18 mouse cellular contexts compared by ENCODE assay signal in genomic region chrX:77980676-77981075, GRCm38 (mm10). TPM values are rescaled to one million over a fixed set of nuclear protein-coding genes. Genes with fewer than 3 reads are reported as not detected.
DNase-seq lines count a peak whose midpoint lies in the region; ATAC-seq and TF ChIP-seq lines count a peak whose summit lies in the region.
"Had no signal": no experiment of that assay in that cellular context is flagged by ENCODE, and none has a peak within 500 bp of the region (broad histone marks: within the 10 kb centered on the region; RNA-seq: fewer than 3 reads in every experiment).

No protein-coding gene starts in this region.

- H3K27ac ChIP-seq in hindbrain, postnatal 0 days, result no peak overlapping the region
- H3K27ac ChIP-seq in hindbrain, embryonic 13.5 days, result no peak overlapping the region
- no peak overlapping the region for H3K27ac ChIP-seq in liver, postnatal 0 days (ENCODE audit: low read depth)
- H3K27ac ChIP-seq: forebrain, embryonic 10.5 days; midbrain, embryonic 12.5 days had no signal

- no peaks in the 10 kb centered on the region for H3K9me3 ChIP-seq in hindbrain, postnatal 0 days (ENCODE audit: low read length)
- 0 out of 2 replicates have a peak, but pooled peaks cover 3% of the 10 kb centered on the region for H3K9me3 ChIP-seq in hindbrain, embryonic 13.5 days
- no peaks in the 10 kb centered on the region for H3K9me3 ChIP-seq in liver, postnatal 0 days (ENCODE audit: low read length)
- H3K9me3 ChIP-seq: forebrain, embryonic 10.5 days; midbrain, embryonic 12.5 days had no signal

- no peaks in the 10 kb centered on the region for H3K27me3 ChIP-seq in hindbrain, postnatal 0 days (ENCODE audit: insufficient read depth, low read length)
- no peaks in the 10 kb centered on the region for H3K27me3 ChIP-seq in hindbrain, embryonic 13.5 days
- no peaks in the 10 kb centered on the region for H3K27me3 ChIP-seq in liver, postnatal 0 days (ENCODE audit: insufficient read depth, low read length)
- H3K27me3 ChIP-seq: midbrain, embryonic 12.5 days had no signal

- no peak overlapping the region for H3K4me3 ChIP-seq in hindbrain, postnatal 0 days (ENCODE audit: low read length)
- H3K4me3 ChIP-seq in hindbrain, embryonic 13.5 days, result no peak overlapping the region
- no peak overlapping the region for H3K4me3 ChIP-seq in liver, postnatal 0 days (ENCODE audit: low read depth, low read length)
- H3K4me3 ChIP-seq: forebrain, embryonic 10.5 days; midbrain, embryonic 12.5 days had no signal

- H3K36me3 ChIP-seq in hindbrain, postnatal 0 days (ENCODE audit: insufficient read depth, low read length), result no peaks in the 10 kb centered on the region
- H3K36me3 ChIP-seq in hindbrain, embryonic 13.5 days, result no peaks in the 10 kb centered on the region
- no peaks in the 10 kb centered on the region for H3K36me3 ChIP-seq in liver, postnatal 0 days (replicated peaks; ENCODE audit: insufficient read depth, low read length)
- H3K36me3 ChIP-seq: forebrain, embryonic 10.5 days; midbrain, embryonic 12.5 days had no signal

- ATAC-seq in hindbrain, postnatal 0 days, result no peak
- no peak for ATAC-seq in hindbrain, embryonic 13.5 days (ENCODE audit: low FRiP score)
- no peak for ATAC-seq in liver, postnatal 0 days
- ATAC-seq: intestine, embryonic 16.5 days had no signal

- no peak overlapping the region for H3K4me2 ChIP-seq in hindbrain, postnatal 0 days (ENCODE audit: low read depth, low read length)
- H3K4me2 ChIP-seq in hindbrain, embryonic 13.5 days, result no peak overlapping the region
- H3K4me2 ChIP-seq in liver, postnatal 0 days (ENCODE audit: low read depth, low read length), result no peak overlapping the region
- H3K4me2 ChIP-seq: midbrain, embryonic 12.5 days had no signal

- DNase-seq in hindbrain, postnatal 0 days (ENCODE audit: low spot score), result no peak
- no peak for DNase-seq in liver, postnatal 0 days
- DNase-seq in liver (no peak), MEL-GATA-1-ER (ENCODE audit: extremely low read depth, low read depth) (peak; percentile 25)
- DNase-seq in mesoderm, embryonic 11.5 days (ENCODE audit: low read depth, low spot score), result peak; percentile 13
- no peak for DNase-seq in frontal cortex, postnatal 25 days (ENCODE audit: low spot score in 2 of 2)
- no peak for DNase-seq in neural tube, embryonic 10.5 days (ENCODE audit: extremely low spot score, low spot score)
- DNase-seq: gastrocnemius, postnatal 36 days; lung, adult 2 months; right cerebral cortex, postnatal 25 days had no signal

- no peak overlapping the region for H3K9ac ChIP-seq in hindbrain, postnatal 0 days (replicated peaks; ENCODE audit: low read length)
- no peak overlapping the region for H3K9ac ChIP-seq in hindbrain, embryonic 13.5 days
- no peak overlapping the region for H3K9ac ChIP-seq in liver, postnatal 0 days (replicated peaks)
- H3K9ac ChIP-seq: midbrain, embryonic 12.5 days had no signal

- H3K4me1 ChIP-seq in hindbrain, postnatal 0 days (ENCODE audit: insufficient read depth, low read length), result no peaks in the 10 kb centered on the region
- H3K4me1 ChIP-seq in hindbrain, embryonic 13.5 days (replicated peaks), result no peaks in the 10 kb centered on the region
- H3K4me1 ChIP-seq in liver, postnatal 0 days (ENCODE audit: insufficient read depth), result no peaks in the 10 kb centered on the region
- H3K4me1 ChIP-seq: forebrain, embryonic 10.5 days; midbrain, embryonic 12.5 days had no signal

- no peak for TF ChIP-seq EP300 in liver, postnatal 0 days (IDR thresholded peaks at IDR 0.05; ENCODE audit: low read depth)

- peak; percentile 25; the same call in 1 of the 2 replicates for TF ChIP-seq CTCF in hindbrain, postnatal 0 days (IDR thresholded peaks at IDR 0.05; ENCODE audit: low read depth)
- peak; percentile 41 for TF ChIP-seq CTCF in liver, postnatal 0 days (IDR thresholded peaks at IDR 0.05; ENCODE audit: low read depth)

RNA-seq across cellular contexts. Expression of gene 5430402E10Rik, which starts 55.8 kb away (rescaled TPM):
- not detected in 2 replicates for total RNA-seq in hindbrain, postnatal 0 days (2014; rRNA removed)
- polyA plus RNA-seq in hindbrain, postnatal 0 days (2015; fragmentation: Nextera tagmentation; extraction: Ambion mirVana), result not detected in 2 replicates
- not detected in 2 replicates for polyA plus RNA-seq in hindbrain, embryonic 13.5 days (2015; fragmentation: Nextera tagmentation; extraction: Ambion mirVana)
- not detected in 2 replicates for polyA plus RNA-seq in liver, postnatal 0 days (2015; fragmentation: Nextera tagmentation; extraction: Ambion mirVana)
- total RNA-seq: gastrocnemius, postnatal 36 days; left cerebral cortex, adult 8-10 months had no signal
- polyA plus RNA-seq: forebrain, embryonic 10.5 days; heart, embryonic 16.5 days; intestine, embryonic 16.5 days; lung, adult 2 months; midbrain, embryonic 12.5 days; neural tube, embryonic 14.5 days; stomach, embryonic 16.5 days had no signal

Comparison
In these comparisons a context has a peak if more than half of its experiments do, and no peak if none do; other contexts are left out.
1. DNase-seq: peak in MEL-GATA-1-ER (single experiment) and mesoderm, embryonic 11.5 days (single experiment); none in hindbrain, postnatal 0 days (single experiment), liver, postnatal 0 days (single experiment), liver (single experiment), frontal cortex, postnatal 25 days (0 of 2) and neural tube, embryonic 10.5 days (single experiment).